Mouse (Mus musculus) heart, embryonic 15.5 days (tissue): Measurements from ENCODE around the gene Eva1c. TPM values are rescaled to one million over a fixed set of nuclear protein-coding genes. Genes with fewer than 3 reads are reported as not detected.

ENCODE experiments used
- ATAC-seq: fragments of 200-750 bp; cut with Nextera tagmentation; replicated peaks from 2 replicates; pipeline ENCODE4 v1.8.0; 2017; ENCODE audit warnings: low read depth, moderate TSS enrichment; ENCODE audit not compliant: insufficient number of reproducible peaks, insufficient read depth, low FRiP score
- H3K27ac ChIP-seq: fragments of 300-500 bp; sonication (generic); 2 replicates; pipeline ENCODE4 v1.5.1; 2015; ENCODE audit warnings: mild to moderate bottlenecking, inconsistent platforms
- H3K27me3 ChIP-seq: fragments of 300-500 bp; sonication (generic); 2 replicates; pipeline ENCODE4 v1.6.1; 2015; ENCODE audit warnings: inconsistent platforms
- H3K36me3 ChIP-seq: fragments of 300-500 bp; sonication (generic); 2 replicates; pipeline ENCODE4 v1.6.1; 2015; ENCODE audit warnings: mild to moderate bottlenecking, inconsistent platforms
- H3K4me1 ChIP-seq: fragments of 300-500 bp; sonication (generic); replicated peaks from 2 replicates; pipeline ENCODE4 v1.6.1; 2015; ENCODE audit warnings: inconsistent platforms
- H3K4me2 ChIP-seq: fragments of 300-500 bp; sonication (generic); 2 replicates; pipeline ENCODE4 v1.6.1; 2015; ENCODE audit warnings: inconsistent platforms, mild to moderate bottlenecking, moderate library complexity
- H3K4me3 ChIP-seq: fragments of 300-500 bp; sonication (generic); 2 replicates; pipeline ENCODE4 v1.5.1; 2015; ENCODE audit warnings: mild to moderate bottlenecking, inconsistent platforms
- H3K9ac ChIP-seq: fragments of 300-500 bp; sonication (generic); 2 replicates; pipeline ENCODE4 v1.6.1; 2015; ENCODE audit warnings: mild to moderate bottlenecking, inconsistent platforms
- H3K9me3 ChIP-seq: fragments of 300-500 bp; sonication (generic); replicated peaks from 2 replicates; pipeline ENCODE4 v1.6.1; 2016; ENCODE audit warnings: inconsistent platforms
- WGBS: fragments of 180-500 bp; shearing (Covaris S2); methylation state at CpG from one replicate; pipeline ENCODE4 v1.1.7; 2015; ENCODE audit warnings: mixed read lengths; 5-methylcytosine and 5-hydroxymethylcytosine counted together
- polyA plus RNA-seq: library from polyadenylated mRNA; unstranded; fragments of >200 nt; fragmentation: Nextera tagmentation; extraction: Ambion mirVana; gene quantifications from 2 replicates; pipeline ENCODE4 v1.2.1, GENCODE M21; 2015

The Eva1c gene
- polyA plus RNA-seq, 1 experiment from 2014 or later, result 3.2 TPM

DNA sequence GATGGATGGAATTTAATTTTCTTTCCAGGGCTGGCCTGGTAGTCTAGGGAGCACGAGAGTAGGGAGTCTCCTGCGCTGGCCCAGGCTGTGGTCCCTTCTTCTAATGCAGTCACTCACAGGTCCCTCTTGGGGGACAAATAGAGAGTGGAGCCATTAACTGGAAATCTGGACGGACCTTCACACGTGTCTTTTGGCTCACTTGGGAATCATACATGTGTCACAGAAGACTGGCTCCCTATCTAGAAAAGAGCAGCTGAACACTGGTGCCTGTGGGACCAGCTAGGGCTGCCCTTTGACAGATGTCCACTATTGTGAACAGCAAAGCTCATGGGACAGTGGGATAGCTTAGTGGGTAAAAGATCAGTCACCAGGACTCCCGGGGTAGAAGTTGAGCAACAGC is 478 bp upstream of the Eva1c start:
- Histone ChIP-seq H3K9ac (no peak overlapping the region), H3K36me3 (no peaks in the 10 kb centered on the region), H3K4me1 (peaks cover 13% of the 10 kb centered on the region), H3K4me2 (no peak overlapping the region), H3K9me3 (no peaks in the 10 kb centered on the region), H3K27ac (no peak overlapping the region), H3K27me3 (0 out of 2 replicates have a peak, but pooled peaks cover under 1% of the 10 kb centered on the region), H3K4me3 (no peak overlapping the region)
- 84% methylated on average over 5 of the region's 5 CpGs for WGBS
- ATAC-seq, result no peak

DNA sequence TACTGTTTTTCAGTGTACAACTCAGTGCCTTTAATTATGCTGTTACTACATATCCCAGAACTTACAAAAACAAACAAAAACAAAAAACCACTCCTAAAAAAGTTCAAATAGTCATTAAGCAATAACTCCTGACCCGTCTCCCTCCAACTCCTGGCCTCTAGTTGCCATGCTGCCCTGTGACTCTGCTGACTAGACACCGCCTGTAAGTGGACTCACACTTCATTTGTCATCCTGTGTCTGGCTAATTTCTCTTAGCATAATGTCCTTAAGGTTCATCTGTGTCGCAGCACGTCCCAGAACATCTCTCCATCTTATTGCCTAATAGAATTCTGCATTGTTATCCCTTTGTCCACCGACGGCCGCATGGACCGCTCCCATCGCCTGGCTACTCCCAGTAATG is 979 bp downstream of the Eva1c start:
- H3K36me3 ChIP-seq, result no peaks in the 10 kb centered on the region
- no peaks in the 10 kb centered on the region for H3K9me3 ChIP-seq
- H3K4me1 ChIP-seq, result peaks cover 19% of the 10 kb centered on the region
- no peak overlapping the region for H3K27ac ChIP-seq
- H3K4me3 ChIP-seq, result no peak overlapping the region
- H3K4me2 ChIP-seq, result no peak overlapping the region
- peaks cover 6% of the 10 kb centered on the region for H3K27me3 ChIP-seq
- H3K9ac ChIP-seq, result no peak overlapping the region
- WGBS, result 80% methylated on average over 9 of the region's 9 CpGs
- ATAC-seq, result no peak

DNA sequence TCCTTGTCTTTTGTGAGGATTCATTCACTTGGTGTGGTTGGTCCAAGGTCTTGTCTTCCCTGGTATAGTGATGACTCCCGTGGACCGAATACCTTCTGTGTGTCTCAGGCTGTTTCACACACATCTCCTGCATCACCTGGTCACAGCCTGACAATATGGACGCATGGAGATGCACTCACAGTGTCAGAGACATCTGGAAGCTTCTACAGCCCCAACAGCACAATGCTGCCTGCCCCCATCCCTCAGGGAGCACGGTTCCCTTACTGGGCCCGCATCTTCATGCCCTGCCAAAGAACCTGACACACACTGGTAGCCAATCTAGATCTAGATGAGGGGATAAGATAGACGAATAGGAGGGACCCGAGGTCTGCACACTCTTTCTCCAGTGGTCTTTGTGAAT is 2.6 kb downstream of the Eva1c start:
- 74% methylated on average over 7 of the region's 7 CpGs for WGBS
- no peaks in the 10 kb centered on the region for H3K9me3 ChIP-seq
- H3K4me2 ChIP-seq, result no peak overlapping the region
- H3K9ac ChIP-seq, result no peak overlapping the region
- peaks cover 30% of the 10 kb centered on the region for H3K4me1 ChIP-seq
- ATAC-seq, result no peak
- no peak overlapping the region for H3K4me3 ChIP-seq
- no peak overlapping the region for H3K27ac ChIP-seq
- no peaks in the 10 kb centered on the region for H3K36me3 ChIP-seq
- H3K27me3 ChIP-seq, result peaks cover 11% of the 10 kb centered on the region

DNA sequence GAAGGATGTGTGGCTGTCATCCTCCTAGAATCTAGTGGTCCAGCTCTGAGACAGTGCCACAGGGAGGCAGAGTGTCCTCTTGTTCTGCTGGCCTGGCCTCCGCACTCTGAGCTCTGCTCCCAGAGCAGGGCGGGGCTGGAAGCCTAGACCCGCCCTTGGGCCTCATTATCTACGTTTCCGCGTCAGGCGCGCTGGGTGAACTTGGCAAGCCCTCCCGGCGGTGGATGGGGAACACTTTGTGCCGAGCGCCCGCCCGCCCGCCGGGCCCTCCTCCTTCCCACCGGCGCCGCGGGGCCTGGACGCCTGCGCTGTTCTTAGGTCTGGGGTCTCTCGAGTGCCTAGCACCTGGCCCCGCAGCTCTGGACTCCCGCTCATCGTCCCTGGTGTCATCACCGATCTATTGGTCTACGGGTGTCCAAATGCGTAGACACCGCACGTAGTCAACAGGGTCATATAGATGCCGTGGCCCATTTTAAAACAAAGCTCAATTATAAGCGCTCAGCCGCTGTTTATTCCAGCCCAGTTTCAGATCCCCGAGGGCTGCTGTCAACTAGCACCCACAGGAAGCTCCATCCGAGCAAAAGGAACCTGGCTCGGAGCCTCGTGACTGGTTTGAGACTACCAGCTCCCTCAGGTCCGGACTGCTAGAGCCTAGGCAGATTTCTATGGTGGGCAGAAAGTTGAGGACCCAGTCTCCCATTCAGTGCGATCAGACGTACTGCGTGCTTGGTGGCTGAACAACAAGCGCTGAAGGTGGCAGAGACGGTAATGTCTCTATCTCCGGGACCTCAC is 3.6 kb downstream of the Eva1c start:
- H3K4me2 ChIP-seq, result peak overlapping the region; percentile 96
- WGBS, result under 1% methylated on average over 45 of the region's 45 CpGs
- peak overlapping the region; percentile 52 for H3K4me3 ChIP-seq
- peak overlapping the region; percentile 61 for H3K9ac ChIP-seq
- H3K27me3 ChIP-seq, result peaks cover 13% of the 10 kb centered on the region
- ATAC-seq, result peak; percentile 87
- H3K9me3 ChIP-seq, result no peaks in the 10 kb centered on the region
- H3K27ac ChIP-seq, result peak overlapping the region; percentile 80
- H3K36me3 ChIP-seq, result no peaks in the 10 kb centered on the region
- peaks cover 30% of the 10 kb centered on the region for H3K4me1 ChIP-seq

DNA sequence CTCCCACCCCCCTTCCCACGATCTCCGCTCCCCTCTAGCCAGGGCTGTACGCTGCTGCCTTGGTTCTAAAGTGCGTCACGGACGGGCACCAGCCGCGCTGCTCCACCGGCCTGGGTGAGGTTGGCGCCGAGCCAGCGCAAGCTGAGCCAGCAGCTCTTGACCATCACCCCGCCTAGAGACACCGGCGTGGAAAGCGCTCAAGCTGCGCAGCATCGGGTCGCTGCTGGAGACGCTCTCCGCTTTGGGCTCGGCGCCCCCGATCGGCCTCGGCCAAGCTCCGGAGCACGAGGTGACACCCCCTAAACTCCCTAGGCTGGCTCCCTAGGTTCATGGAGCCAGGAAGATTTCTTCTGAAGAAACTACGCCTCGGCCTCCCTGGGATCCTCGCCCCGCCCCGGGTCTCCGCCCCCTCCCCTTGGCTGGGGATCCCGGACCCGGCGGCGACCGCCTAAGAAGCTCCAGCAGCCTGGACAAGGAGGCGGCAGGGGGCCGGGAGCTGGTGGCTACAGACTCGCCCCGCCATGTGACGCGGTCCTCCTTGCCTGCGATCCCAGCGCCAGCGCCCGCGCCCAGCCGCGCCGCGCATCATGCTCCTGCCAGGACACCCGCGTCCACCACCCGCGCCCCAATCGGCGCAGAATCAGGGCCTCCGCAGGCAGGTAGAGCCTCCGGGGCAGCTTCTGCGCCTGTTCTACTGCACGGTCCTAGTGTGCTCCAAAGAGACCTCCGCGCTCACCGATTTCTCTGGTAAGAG is 4.3 kb downstream of the Eva1c start:
- Histone ChIP-seq H3K27ac (peak overlapping the region; percentile 80), H3K27me3 (peaks cover 16% of the 10 kb centered on the region), H3K9me3 (no peaks in the 10 kb centered on the region), H3K4me2 (peak overlapping the region; percentile 96), H3K36me3 (no peaks in the 10 kb centered on the region), H3K4me3 (peak overlapping the region; percentile 52), H3K9ac (peak overlapping the region; percentile 61), H3K4me1 (peaks cover 30% of the 10 kb centered on the region)
- 1% methylated on average over 67 of the region's 67 CpGs for WGBS
- peak; percentile 82 for ATAC-seq

DNA sequence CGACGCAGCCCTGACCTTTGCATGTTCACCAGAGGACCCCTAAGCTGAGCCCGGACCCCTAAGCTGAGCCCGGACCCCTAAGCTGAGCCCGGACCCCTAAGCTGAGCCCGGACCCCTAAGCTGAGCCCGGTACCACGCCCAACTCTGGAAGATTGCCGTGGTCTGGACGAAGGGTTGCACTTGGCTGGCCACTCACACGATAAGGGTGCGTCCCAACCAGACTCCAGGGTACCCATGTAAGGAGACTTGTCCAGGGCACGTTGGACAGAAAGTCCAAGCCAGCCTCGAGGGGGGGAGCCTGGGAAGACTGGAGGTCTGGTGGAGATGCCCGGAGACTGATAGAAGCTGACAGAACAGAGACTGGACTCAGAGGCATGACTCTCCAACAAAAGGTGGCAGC is 5.2 kb downstream of the Eva1c start:
- Histone ChIP-seq H3K27ac (no peak overlapping the region), H3K36me3 (no peaks in the 10 kb centered on the region), H3K9ac (peak overlapping the region; percentile 61), H3K4me2 (peak overlapping the region; percentile 96), H3K4me3 (peak overlapping the region; percentile 52), H3K9me3 (no peaks in the 10 kb centered on the region), H3K4me1 (peaks cover 30% of the 10 kb centered on the region), H3K27me3 (peaks cover 16% of the 10 kb centered on the region)
- no peak for ATAC-seq
- WGBS, result 18% methylated on average over 15 of the region's 15 CpGs

DNA sequence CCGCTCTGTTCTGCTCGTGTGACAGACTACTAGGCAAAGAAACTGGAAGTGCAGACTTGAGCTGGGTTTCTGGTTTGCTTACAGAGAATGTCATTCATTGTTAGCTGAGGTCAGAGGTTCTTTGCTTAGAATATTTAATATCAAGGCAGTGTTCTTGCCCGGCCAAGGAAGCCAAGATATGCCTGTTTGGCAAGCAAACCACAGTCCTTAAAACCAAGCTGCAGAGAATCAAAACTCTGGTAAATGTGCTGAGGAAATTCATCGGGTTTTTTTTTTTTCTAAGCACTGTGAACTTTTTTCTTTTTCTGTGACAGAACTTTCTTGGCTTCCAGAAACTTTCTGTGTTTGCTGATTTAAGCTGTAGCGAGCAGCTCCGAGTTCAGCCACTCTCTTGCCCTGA is 6.0 kb downstream of the Eva1c start:
- Histone ChIP-seq H3K4me3 (no peak overlapping the region), H3K4me1 (peaks cover 30% of the 10 kb centered on the region), H3K36me3 (no peaks in the 10 kb centered on the region), H3K27me3 (peaks cover 16% of the 10 kb centered on the region), H3K9ac (no peak overlapping the region), H3K27ac (no peak overlapping the region), H3K4me2 (peak overlapping the region; percentile 96; the same call in 1 of the 2 replicates), H3K9me3 (no peaks in the 10 kb centered on the region)
- ATAC-seq, result no peak
- 54% methylated on average over 6 of the region's 6 CpGs for WGBS

DNA sequence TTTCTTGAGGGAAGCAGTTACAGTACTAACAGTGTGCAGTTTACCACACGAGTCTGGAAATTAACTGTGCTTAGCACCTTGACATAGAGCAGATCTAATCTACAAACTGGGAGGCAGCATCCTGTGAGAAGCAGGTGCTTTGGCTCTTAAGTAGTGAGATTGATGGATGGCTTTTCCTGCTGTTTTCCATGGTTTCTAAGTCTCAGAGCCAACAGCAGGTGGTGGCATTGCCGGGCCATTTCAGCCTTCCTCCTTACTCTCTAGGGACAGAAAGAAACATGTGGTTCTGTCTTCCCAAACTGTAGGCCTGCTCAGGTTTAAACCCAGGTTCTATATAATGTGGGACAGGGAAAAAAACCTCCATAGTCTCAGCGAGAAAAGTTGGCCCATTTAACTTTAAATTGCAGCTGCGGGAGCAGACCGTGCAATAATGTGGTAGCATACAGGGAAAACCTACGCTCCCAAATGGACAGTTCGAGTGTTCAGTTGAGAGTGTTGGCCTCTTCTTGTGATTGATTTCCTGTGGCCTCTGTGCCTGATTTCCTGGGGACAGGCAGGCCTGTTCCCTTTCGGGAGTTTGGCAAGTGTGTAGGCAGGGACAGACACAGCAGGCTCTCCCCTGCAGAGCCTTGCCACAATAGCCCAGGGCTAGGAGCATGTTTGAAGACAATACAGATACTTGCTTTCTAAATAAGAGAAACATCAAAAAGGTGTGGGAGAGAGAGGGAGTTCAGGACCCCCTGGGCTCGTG is 6.7 kb downstream of the Eva1c start:
- 0 out of 2 replicates have a peak overlapping the region, but pooled peaks have one; percentile 6 for H3K4me2 ChIP-seq

DNA sequence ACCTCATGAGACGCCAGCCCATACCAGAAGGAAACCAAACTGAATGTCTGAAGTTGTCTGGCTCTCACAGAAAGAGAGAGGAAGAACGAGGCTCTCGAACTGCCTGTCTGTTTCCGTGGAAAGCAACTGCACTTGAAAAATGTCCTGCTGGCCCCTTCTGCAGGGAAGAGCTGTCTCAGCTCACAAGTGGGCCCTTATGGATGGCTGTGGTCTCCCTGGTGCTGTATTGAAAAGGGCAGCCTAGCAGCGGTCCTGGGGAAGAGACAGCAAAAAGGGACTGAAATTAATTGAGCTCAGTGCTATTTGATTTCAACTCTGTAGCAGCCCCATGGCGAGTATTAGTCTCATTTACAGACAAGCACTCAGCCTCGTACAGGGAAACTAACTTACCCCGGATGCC is 10.9 kb downstream of the Eva1c start:
- WGBS, result 52% methylated on average over 8 of the region's 8 CpGs
- H3K36me3 ChIP-seq, result no peaks in the 10 kb centered on the region
- H3K4me1 ChIP-seq, result peaks cover 16% of the 10 kb centered on the region
- H3K27me3 ChIP-seq, result peaks cover 10% of the 10 kb centered on the region; the same call in 1 of the 2 replicates
- ATAC-seq, result no peak
- H3K9me3 ChIP-seq, result no peaks in the 10 kb centered on the region
- no peak overlapping the region for H3K9ac ChIP-seq
- no peak overlapping the region for H3K4me3 ChIP-seq
- no peak overlapping the region for H3K4me2 ChIP-seq
- no peak overlapping the region for H3K27ac ChIP-seq

More for the DNA sequence above, 6.7 kb downstream of the Eva1c start:
- Histone ChIP-seq H3K9ac (no peak overlapping the region), H3K4me1 (peaks cover 32% of the 10 kb centered on the region), H3K9me3 (no peaks in the 10 kb centered on the region), H3K4me3 (no peak overlapping the region), H3K27me3 (peaks cover 16% of the 10 kb centered on the region), H3K36me3 (no peaks in the 10 kb centered on the region), H3K27ac (no peak overlapping the region)
- 51% methylated on average over 9 of the region's 9 CpGs for WGBS
- no peak for ATAC-seq

DNA sequence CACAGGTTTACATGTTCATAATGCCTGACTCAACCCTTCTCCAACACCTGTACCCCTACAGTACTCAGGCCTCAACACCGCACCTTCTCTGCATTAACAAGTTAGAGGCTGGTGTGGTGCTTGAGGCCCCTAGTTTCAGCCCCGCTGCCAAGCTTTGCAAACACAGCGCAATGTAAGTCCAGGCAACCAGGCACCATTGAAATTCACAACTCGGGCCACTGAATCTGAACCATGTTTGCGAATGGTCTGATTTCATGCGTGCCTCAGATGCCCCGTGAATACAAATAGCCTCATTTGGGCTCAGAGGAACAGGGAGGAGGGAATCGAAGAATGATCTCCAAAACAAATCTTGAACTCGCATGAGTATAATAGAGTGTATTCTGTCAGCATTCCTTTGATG is 15.6 kb downstream of the Eva1c start:
- H3K9me3 ChIP-seq, result no peaks in the 10 kb centered on the region
- H3K4me3 ChIP-seq, result no peak overlapping the region
- peaks cover 22% of the 10 kb centered on the region for H3K4me1 ChIP-seq
- no peak overlapping the region for H3K4me2 ChIP-seq
- no peak overlapping the region for H3K9ac ChIP-seq
- ATAC-seq, result no peak
- no peaks in the 10 kb centered on the region for H3K27me3 ChIP-seq
- H3K27ac ChIP-seq, result no peak overlapping the region
- WGBS, result 74% methylated on average over 9 of the region's 9 CpGs
- H3K36me3 ChIP-seq, result no peaks in the 10 kb centered on the region

DNA sequence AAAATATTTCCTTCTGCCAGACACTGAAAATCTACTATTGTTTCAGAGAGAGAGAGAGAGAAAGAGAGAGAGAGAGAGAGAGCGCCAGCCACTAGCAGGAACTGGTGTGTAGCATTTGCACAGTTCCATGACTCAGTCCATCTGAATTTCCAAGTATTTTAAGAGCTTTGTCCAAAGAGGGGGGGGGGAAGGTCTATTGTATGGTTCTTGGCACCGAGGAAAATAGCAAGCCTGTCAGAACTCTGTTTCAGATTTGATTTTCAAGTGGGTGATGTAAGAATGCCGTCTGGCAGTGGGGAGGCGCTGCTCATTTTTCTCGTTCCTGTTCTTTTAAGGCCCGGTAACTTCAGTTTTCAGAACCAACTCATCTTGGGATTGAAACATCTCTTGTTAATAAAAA is 18.5 kb downstream of the Eva1c start:
- Histone ChIP-seq H3K27me3 (no peaks in the 10 kb centered on the region), H3K9ac (no peak overlapping the region), H3K9me3 (no peaks in the 10 kb centered on the region), H3K4me1 (peaks cover 30% of the 10 kb centered on the region), H3K36me3 (no peaks in the 10 kb centered on the region), H3K4me3 (no peak overlapping the region), H3K4me2 (peak overlapping the region; percentile 2; the same call in 1 of the 2 replicates), H3K27ac (peak overlapping the region; percentile 66)
- WGBS, result 39% methylated on average over 6 of the region's 6 CpGs
- ATAC-seq, result peak; percentile 70; the same call in 1 of the 2 replicates
